Mouse (Mus musculus) neural tube, embryonic 15.5 days (tissue): ENCODE measurements around the gene Gimap3. TPM values are rescaled to one million over a fixed set of nuclear protein-coding genes. Genes with fewer than 3 reads are reported as not detected.
A peak's percentile ranks its signal among the peaks of the same experiment; 100 is the strongest.

Experiments used
- ATAC-seq: fragments of 200-750 bp; cut with Nextera tagmentation; 2 replicates; pipeline ENCODE4 v1.8.0; 2017; ENCODE audit warnings: mild to moderate bottlenecking, moderate TSS enrichment, moderate library complexity; ENCODE audit not compliant: low FRiP score
- H3K27ac ChIP-seq: fragments of 300-500 bp; sonication (generic); replicated peaks from 2 replicates; pipeline ENCODE4 v1.5.1; 2015; ENCODE audit warnings: mild to moderate bottlenecking, inconsistent platforms
- H3K27me3 ChIP-seq: fragments of 300-500 bp; sonication (generic); replicated peaks from 2 replicates; pipeline ENCODE4 v1.6.1; 2015; ENCODE audit warnings: inconsistent platforms
- H3K36me3 ChIP-seq: fragments of 300-500 bp; sonication (generic); 2 replicates; pipeline ENCODE4 v1.6.1; 2015; ENCODE audit warnings: inconsistent platforms
- H3K4me1 ChIP-seq: fragments of 300-500 bp; sonication (generic); 2 replicates; pipeline ENCODE4 v1.6.1; 2015; ENCODE audit warnings: inconsistent platforms
- H3K4me2 ChIP-seq: fragments of 300-500 bp; sonication (generic); 2 replicates; pipeline ENCODE4 v1.6.1; 2015; ENCODE audit warnings: inconsistent platforms, mild to moderate bottlenecking, moderate library complexity
- H3K4me3 ChIP-seq: fragments of 300-500 bp; sonication (generic); replicated peaks from 2 replicates; pipeline ENCODE4 v1.5.1; 2015; ENCODE audit warnings: mild to moderate bottlenecking, inconsistent platforms
- H3K9ac ChIP-seq: fragments of 300-500 bp; sonication (generic); replicated peaks from 2 replicates; pipeline ENCODE4 v1.6.1; 2015; ENCODE audit warnings: mild to moderate bottlenecking, inconsistent platforms
- H3K9me3 ChIP-seq: fragments of 300-500 bp; sonication (generic); replicated peaks from 2 replicates; pipeline ENCODE4 v1.6.1; 2016; ENCODE audit warnings: inconsistent platforms
- WGBS: fragments of 180-500 bp; shearing (Covaris S2); methylation state at CpG from one replicate; pipeline ENCODE4 v1.1.7; 2015; ENCODE audit warnings: mixed read lengths; 5-methylcytosine and 5-hydroxymethylcytosine counted together
- polyA plus RNA-seq: library from polyadenylated mRNA; unstranded; fragments of >200 nt; fragmentation: Nextera tagmentation; extraction: Ambion mirVana; gene quantifications from 2 replicates; pipeline ENCODE4 v1.2.1, GENCODE M21; 2015

Gimap3 gene
- polyA plus RNA-seq, 1 experiment from 2014 or later: not detected

DNA sequence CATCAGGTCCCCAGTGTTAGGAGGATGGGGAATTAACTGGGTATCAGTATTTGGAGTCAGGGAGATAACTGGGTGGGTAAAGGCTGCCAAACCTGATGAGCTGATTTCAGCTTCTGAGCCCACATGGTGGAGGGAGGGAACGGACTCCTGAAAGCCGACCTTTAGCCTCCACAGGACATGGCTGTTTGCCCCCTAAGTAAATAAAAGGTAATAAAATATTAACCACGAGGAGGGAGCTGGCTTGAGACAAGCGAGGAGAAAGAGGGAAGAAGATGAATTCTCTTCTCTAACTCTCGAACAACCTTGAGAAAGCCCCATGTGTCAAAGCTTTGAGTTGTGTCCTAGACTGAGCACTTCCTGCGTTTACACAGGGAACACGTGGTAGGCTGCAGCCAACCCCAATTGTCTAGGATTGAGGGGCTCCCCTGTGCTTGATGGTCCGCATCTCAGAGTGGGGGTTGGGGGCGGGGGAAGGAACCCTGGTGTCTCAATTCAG is 28.9 kb downstream of the Gimap3 start:
- 21% methylated on average over 9 of the region's 9 CpGs for WGBS
- Histone ChIP-seq H3K4me1 (peaks cover 15% of the 10 kb centered on the region), H3K27me3 (peaks cover 24% of the 10 kb centered on the region; the same call in 1 of the 2 replicates), H3K4me3 (peak overlapping the region; percentile 55; the same call in 1 of the 2 replicates), H3K9ac (no peak overlapping the region), H3K4me2 (peak overlapping the region; percentile 91), H3K9me3 (no peaks in the 10 kb centered on the region), H3K36me3 (no peaks in the 10 kb centered on the region), H3K27ac (no peak overlapping the region)
- ATAC-seq: peak; percentile 76

DNA sequence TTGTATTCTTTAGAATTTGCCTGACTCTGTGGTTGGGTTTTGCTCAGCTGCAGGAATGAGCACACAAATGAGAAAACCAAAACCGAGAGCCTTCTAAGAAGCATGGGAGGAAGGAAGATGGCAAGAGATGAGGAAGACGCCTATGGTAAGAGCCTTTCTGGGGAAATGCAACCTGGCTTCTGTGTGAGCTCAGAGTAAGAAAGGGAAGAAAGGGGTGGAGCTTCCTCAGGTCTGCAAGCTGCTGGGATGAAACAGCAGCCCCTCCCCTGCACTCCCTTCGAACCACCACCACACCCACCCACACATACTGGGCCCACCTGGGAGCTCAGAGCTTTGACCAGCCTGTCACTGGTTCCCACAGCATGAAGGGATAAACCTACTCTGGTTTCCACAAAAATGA is 29.4 kb downstream of the Gimap3 start:
- Histone ChIP-seq H3K27me3 (peaks cover 24% of the 10 kb centered on the region; the same call in 1 of the 2 replicates), H3K4me2 (peak overlapping the region; percentile 91; the same call in 1 of the 2 replicates), H3K36me3 (no peaks in the 10 kb centered on the region), H3K9ac (no peak overlapping the region), H3K27ac (no peak overlapping the region), H3K4me3 (no peak overlapping the region), H3K9me3 (no peaks in the 10 kb centered on the region), H3K4me1 (peaks cover 15% of the 10 kb centered on the region)
- WGBS: 34% methylated on average over 3 of the region's 3 CpGs
- no peak for ATAC-seq

DNA sequence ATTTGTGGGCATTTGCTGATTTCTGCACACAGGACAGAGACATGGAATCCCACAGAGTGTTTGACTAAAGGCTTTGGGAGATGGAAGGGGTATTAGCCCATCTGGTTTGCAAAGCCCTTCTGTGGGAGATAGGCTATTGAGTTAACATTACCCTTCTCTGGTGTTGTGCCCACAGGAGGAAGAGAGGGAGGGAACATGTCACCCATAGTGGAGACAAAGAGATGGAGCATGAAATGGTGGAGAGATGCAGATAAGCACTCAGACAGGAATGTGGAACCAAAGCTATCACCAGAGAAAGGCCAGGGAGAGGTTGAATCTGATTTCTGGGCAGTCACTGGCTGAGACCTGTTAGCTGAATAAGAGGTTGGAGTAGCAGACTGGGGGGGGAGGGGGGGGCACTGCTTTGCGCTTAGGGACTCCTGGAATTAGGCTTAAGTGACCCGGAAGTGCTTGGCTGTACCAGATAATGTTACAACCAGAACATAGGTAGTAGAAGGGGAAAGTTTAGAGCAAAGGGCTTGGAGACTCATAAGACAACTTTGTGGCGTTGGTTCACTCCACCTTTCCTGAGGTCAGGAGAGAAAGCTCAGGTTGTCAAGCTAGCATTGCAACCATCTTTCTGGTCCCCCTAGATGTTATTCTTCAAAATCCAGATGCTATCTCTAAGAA is 30.0 kb downstream of the Gimap3 start:
- Histone ChIP-seq H3K9ac (no peak overlapping the region), H3K9me3 (no peaks in the 10 kb centered on the region), H3K36me3 (no peaks in the 10 kb centered on the region), H3K4me2 (no peak overlapping the region), H3K4me1 (peaks cover 15% of the 10 kb centered on the region), H3K27ac (no peak overlapping the region), H3K4me3 (no peak overlapping the region), H3K27me3 (peaks cover 24% of the 10 kb centered on the region; the same call in 1 of the 2 replicates)
- no peak for ATAC-seq
- WGBS: 81% methylated on average over 3 of the region's 3 CpGs

DNA sequence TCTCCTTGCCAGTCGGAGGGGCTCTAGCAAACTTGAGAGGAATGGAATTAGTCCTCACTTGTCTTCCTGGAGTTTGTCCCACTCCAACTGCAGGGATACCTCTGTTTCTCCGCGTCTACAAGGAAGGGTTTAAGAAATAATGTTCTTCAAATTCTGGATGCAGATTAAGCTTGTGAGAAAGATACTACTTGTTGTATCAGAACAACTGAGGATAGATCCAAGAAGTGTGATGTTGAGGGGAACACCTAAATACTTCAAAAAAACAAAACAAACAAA is 30.9 kb downstream of the Gimap3 start:
- ATAC-seq: no peak
- H3K4me2 ChIP-seq: no peak overlapping the region

DNA sequence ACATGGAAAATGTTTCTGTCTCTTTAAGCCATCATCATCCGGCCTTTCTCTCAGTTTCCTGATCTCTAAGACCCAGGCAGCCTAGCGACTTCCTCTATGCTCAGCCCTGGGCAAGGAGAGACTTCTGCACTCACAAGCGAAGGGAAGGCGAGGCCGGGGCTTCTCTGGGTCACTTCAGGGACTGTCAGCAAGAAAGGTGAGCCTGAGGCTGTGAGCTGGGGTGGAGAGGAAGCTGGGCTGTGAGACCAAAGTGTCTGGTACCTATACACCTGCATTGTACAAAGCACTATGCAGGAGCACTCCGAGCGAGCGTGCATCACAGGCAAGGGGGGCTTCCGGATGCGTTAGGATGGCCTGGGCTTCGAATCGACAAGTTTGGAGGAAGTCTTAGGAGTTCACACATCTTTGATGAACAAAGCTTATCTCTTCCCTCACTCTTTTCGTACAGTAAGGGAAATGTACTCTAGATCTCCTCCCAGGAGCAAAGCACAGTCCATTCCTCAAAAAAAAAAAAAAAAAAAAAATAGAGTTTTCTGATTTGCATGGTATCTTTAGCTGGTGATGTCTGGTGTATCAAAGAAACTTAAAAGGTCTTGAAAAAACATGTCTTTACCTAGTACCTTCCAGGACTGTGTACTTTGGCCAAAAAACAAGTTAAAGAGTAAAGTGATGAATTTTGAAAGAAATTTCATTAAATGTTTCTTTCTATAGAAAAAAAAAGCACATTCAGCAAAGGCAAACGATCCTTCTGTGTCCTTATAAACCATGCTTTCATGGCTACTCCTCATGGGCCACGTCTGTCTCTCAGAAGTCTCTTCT is 31.5 kb downstream of the Gimap3 start, which contains the start of gene Gimap1:
Gimap1 (plus strand) TSS at position 94 of the 819 bp plus-strand sequence.
- Histone ChIP-seq H3K4me3 (no peak within 1 kb of the TSS), H3K27me3 (peaks cover 24% of the 10 kb centered on the region; the same call in 1 of the 2 replicates), H3K36me3 (no peaks in the 10 kb centered on the region), H3K9ac (no peak within 1 kb of the TSS), H3K4me1 (peaks cover 15% of the 10 kb centered on the region), H3K4me2 (no peak within 1 kb of the TSS), H3K9me3 (no peaks in the 10 kb centered on the region), H3K27ac (no peak within 1 kb of the TSS)
- 85% methylated on average over 15 of the region's 15 CpGs for WGBS
- no peak for ATAC-seq

More for the DNA sequence above, 30.9 kb downstream of the Gimap3 start:
- H3K4me3 ChIP-seq: no peak overlapping the region
- no peak overlapping the region for H3K27ac ChIP-seq
- peaks cover 24% of the 10 kb centered on the region; the same call in 1 of the 2 replicates for H3K27me3 ChIP-seq
- peaks cover 15% of the 10 kb centered on the region for H3K4me1 ChIP-seq
- no peak overlapping the region for H3K9ac ChIP-seq
- no peaks in the 10 kb centered on the region for H3K36me3 ChIP-seq
- 88% methylated on average over 3 of the region's 3 CpGs for WGBS
- H3K9me3 ChIP-seq: no peaks in the 10 kb centered on the region

DNA sequence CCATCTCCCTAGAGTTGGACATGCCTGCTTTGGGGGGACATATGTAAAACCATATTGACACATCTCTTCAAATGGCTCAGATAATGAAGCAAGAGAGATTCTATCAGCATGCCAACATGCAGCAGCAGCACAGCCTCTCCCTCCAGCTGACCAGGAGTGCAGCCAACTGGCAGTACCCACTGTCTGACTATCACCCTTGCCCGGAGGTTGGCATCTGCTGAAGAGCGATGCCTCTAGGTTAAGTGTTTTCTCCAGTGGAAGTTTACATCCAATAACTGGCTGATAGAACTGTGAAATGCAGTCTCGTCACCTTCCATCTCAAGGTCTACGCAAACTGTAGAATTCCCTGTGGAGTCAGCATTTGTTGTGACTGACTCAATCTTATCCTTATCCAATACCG is 33.0 kb downstream of the Gimap3 start:
- Histone ChIP-seq H3K4me3 (no peak overlapping the region), H3K9ac (no peak overlapping the region), H3K27me3 (peaks cover 18% of the 10 kb centered on the region; the same call in 1 of the 2 replicates), H3K9me3 (no peaks in the 10 kb centered on the region), H3K36me3 (no peaks in the 10 kb centered on the region), H3K4me2 (no peak overlapping the region), H3K27ac (no peak overlapping the region), H3K4me1 (peaks cover 10% of the 10 kb centered on the region)
- no peak for ATAC-seq
- 94% methylated on average over 5 of the region's 5 CpGs for WGBS

DNA sequence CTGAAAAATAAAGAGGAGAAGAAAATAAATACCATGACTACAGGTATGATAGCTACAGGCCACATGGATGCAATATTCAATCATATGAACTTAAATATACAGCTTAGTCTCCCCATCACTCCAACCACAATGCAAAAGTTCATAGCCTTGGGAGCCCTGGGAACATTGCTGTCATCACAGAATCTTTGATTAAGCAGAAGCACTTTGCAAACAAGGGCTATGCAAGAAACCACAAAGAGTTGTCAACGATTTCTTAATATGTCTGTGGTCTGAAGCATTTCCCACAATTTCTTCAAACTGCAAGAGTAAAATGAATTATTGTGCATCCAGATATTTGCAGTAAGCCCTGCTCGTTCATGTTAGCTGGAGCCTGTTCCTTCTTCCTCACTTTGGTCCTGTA is 33.6 kb downstream of the Gimap3 start:
- H3K27me3 ChIP-seq: peaks cover 11% of the 10 kb centered on the region; the same call in 1 of the 2 replicates
- H3K4me2 ChIP-seq: no peak overlapping the region
- ATAC-seq: no peak
- peaks cover 3% of the 10 kb centered on the region for H3K4me1 ChIP-seq
- H3K36me3 ChIP-seq: no peaks in the 10 kb centered on the region
- 91% methylated on average over 2 of the region's 2 CpGs for WGBS
- no peak overlapping the region for H3K27ac ChIP-seq
- no peak overlapping the region for H3K4me3 ChIP-seq
- no peaks in the 10 kb centered on the region for H3K9me3 ChIP-seq
- H3K9ac ChIP-seq: no peak overlapping the region

DNA sequence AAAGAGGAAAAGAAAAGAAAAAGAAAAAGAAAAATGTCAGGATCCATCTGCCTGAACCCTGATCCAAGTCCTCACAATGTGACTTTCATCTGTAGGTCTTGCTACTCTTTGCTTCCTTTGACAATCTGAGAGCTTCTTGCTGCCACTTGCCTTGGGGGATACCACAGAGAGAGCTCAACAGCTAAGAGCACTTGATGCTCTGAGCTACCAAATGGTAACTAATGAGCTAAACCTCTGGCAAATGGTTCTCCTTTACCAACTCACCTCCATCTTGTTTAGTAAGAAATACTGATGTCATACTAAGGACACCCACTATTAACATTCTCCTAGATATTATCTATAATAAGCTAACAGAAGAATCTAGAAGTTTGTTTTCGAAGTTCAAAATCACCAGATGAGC is 37.0 kb downstream of the Gimap3 start:
- Histone ChIP-seq H3K27ac (no peak overlapping the region), H3K27me3 (no peaks in the 10 kb centered on the region), H3K4me1 (no peaks in the 10 kb centered on the region), H3K36me3 (no peaks in the 10 kb centered on the region), H3K4me3 (no peak overlapping the region), H3K9me3 (no peaks in the 10 kb centered on the region), H3K4me2 (no peak overlapping the region), H3K9ac (no peak overlapping the region)
- no peak for ATAC-seq
- WGBS: 83% methylated on average over 1 of the region's 1 CpGs

DNA sequence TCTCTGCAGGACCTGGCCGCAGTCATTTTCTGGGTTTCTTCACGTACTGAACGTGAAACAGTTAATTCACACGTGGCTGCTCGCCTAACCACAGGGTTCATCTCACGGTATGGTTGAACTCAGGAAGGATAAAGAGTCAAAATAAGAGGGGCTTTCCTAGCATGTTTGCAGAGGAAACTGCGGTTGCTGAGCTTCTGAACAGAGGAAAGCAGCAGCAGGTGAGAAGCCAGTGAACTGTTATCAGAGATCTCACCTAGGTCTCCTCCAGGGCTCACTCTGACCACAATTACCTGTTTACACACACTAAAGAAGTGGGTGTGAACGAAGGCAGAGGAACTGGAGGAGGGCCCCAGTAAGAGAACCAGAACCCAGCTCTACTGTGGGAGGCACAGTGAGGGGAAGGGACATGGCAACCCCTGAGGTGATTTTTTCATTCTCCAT is 37.8 kb downstream of the Gimap3 start:
- H3K4me3 ChIP-seq: no peak overlapping the region
- no peaks in the 10 kb centered on the region for H3K4me1 ChIP-seq
- H3K27ac ChIP-seq: no peak overlapping the region
- H3K9me3 ChIP-seq: no peaks in the 10 kb centered on the region
- no peak overlapping the region for H3K9ac ChIP-seq
- ATAC-seq: no peak
- H3K4me2 ChIP-seq: no peak overlapping the region
- H3K36me3 ChIP-seq: no peaks in the 10 kb centered on the region
- WGBS: 63% methylated on average over 8 of the region's 8 CpGs
- H3K27me3 ChIP-seq: no peaks in the 10 kb centered on the region

DNA sequence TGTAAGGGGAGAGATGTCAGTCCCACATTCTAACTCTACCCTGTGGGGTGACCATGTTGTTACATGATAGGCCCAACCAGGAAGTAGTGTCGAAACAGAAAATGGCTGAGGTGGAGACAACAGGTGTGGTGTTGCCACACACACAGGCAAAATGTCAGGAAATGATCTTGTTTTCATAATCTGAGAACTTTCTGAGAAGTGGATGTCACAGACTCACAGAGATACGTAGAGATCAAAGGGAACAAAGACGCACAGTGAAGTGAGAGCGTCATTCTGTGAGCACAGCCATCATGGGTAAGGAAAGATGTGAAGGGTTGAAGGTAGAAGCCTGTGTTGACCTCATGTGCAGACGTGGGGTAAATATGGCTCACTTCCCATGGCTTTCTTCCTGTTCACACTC is 42.9 kb downstream of the Gimap3 start:
- Histone ChIP-seq H3K27ac (no peak overlapping the region), H3K4me3 (no peak overlapping the region), H3K4me2 (no peak overlapping the region), H3K36me3 (no peaks in the 10 kb centered on the region), H3K27me3 (no peaks in the 10 kb centered on the region), H3K4me1 (no peaks in the 10 kb centered on the region), H3K9me3 (no peaks in the 10 kb centered on the region), H3K9ac (no peak overlapping the region)
- ATAC-seq: no peak
- WGBS: 88% methylated on average over 5 of the region's 5 CpGs

DNA sequence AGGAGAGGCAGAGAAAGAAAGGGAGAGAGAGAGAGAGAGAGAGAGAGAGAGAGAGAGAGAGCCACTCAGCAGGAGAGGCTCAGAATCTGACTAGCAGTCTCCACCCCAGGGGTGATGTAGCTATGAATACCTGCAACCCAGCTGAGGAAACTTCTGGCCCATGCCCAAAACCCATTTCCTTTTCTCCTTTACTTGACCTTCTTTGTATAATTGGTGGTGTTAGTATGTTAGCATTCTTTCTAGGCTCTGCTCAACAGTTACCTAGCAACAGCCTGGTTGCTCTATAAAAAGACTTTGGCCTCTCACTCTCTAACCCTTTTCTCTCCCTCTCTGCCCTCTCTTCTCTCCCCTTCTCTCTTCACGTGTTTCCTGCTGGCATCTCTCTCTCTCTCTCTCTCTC is 45.2 kb downstream of the Gimap3 start:
- no peak overlapping the region for H3K9ac ChIP-seq
- no peaks in the 10 kb centered on the region for H3K4me1 ChIP-seq
- no peak for ATAC-seq
- WGBS: 0% methylated on average over 1 of the region's 1 CpGs
- no peaks in the 10 kb centered on the region for H3K27me3 ChIP-seq
- H3K4me2 ChIP-seq: no peak overlapping the region
- no peak overlapping the region for H3K27ac ChIP-seq
- H3K36me3 ChIP-seq: no peaks in the 10 kb centered on the region
- H3K9me3 ChIP-seq: no peaks in the 10 kb centered on the region
- no peak overlapping the region for H3K4me3 ChIP-seq

DNA sequence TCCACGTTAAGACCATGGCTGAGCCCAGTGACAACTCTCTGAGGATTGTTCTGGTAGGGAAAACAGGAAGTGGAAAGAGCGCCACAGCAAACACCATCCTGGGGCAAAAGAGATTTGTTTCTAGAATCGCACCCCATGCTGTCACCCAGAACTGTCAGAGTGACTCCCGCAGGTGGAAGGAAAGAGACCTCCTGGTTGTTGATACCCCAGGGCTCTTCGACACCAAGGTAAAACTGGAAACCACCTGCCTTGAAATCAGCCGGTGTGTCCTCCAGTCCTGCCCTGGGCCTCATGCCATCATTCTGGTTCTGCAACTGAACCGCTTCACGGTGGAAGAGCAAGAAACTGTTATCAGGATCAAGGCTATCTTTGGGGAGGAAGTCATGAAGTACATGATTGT is 47.2 kb downstream of the Gimap3 start:
- H3K4me2 ChIP-seq: no peak overlapping the region
- WGBS: 89% methylated on average over 8 of the region's 8 CpGs
- no peaks in the 10 kb centered on the region for H3K4me1 ChIP-seq
- H3K9ac ChIP-seq: no peak overlapping the region
- ATAC-seq: no peak
- H3K36me3 ChIP-seq: no peaks in the 10 kb centered on the region
- no peak overlapping the region for H3K4me3 ChIP-seq
- no peak overlapping the region for H3K27ac ChIP-seq
- no peaks in the 10 kb centered on the region for H3K9me3 ChIP-seq
- no peaks in the 10 kb centered on the region for H3K27me3 ChIP-seq
